Mouse (Mus musculus): ENCODE data around the gene Vmn2r21. TPM values are rescaled to one million over a fixed set of nuclear protein-coding genes. Genes with fewer than 3 reads are reported as not detected.
"Not testable (repeated sequence)": the region's sequence is repeated elsewhere in the genome, so short reads cannot be mapped to it uniquely, and the experiment has no call there.

Gene Vmn2r21
- not detected for total RNA-seq (2021)
- not detected in 2 replicates for polyA plus RNA-seq (2012; rRNA removed)
- long read RNA-seq = 0 reads

GRCm38 (mm10) chr6:123533306-123533705, at the start of gene Vmn2r21:
Vmn2r21 (minus strand) TSS chr6:123533406.
- H3K79me2 ChIP-seq (replicated peaks; ENCODE audit: control insufficient read depth, insufficient read depth, low read length); H3K27me3 ChIP-seq (ENCODE audit: control insufficient read depth, insufficient read depth, low read length); H3K36me3 ChIP-seq (ENCODE audit: control insufficient read depth, insufficient read depth, low read length); H3K27ac ChIP-seq; intact Hi-C loops (cut with DNase I); H3K4me3 ChIP-seq; H3K4me1 ChIP-seq (ENCODE audit: control insufficient read depth, insufficient read depth, low read length); DNase-seq; H3K9ac ChIP-seq (ENCODE audit: low read depth, low read length): not testable (repeated sequence)
- no CpG with 5 or more reads among the region's 4 CpGs for WGBS

GRCm38 (mm10) chr6:123574698-123575097, 41.5 kb upstream of the Vmn2r21 start:
- H3K36me3 ChIP-seq (ENCODE audit: control insufficient read depth, insufficient read depth, low read length); H3K4me1 ChIP-seq (ENCODE audit: control insufficient read depth, insufficient read depth, low read length); DNase-seq; H3K27ac ChIP-seq; H3K4me3 ChIP-seq; H3K27me3 ChIP-seq (ENCODE audit: control insufficient read depth, insufficient read depth, low read length); H3K9ac ChIP-seq (ENCODE audit: low read depth, low read length); intact Hi-C loops (cut with DNase I); H3K79me2 ChIP-seq (replicated peaks; ENCODE audit: control insufficient read depth, insufficient read depth, low read length): not testable (repeated sequence)
- WGBS = no CpG with 5 or more reads among the region's 2 CpGs

- H3K9ac ChIP-seq (ENCODE audit: low read depth, low read length); intact Hi-C loops (cut with DNase I); H3K79me2 ChIP-seq (replicated peaks; ENCODE audit: control insufficient read depth, insufficient read depth, low read length); H3K36me3 ChIP-seq (ENCODE audit: control insufficient read depth, insufficient read depth, low read length); DNase-seq; H3K4me3 ChIP-seq; H3K27ac ChIP-seq; H3K4me1 ChIP-seq (ENCODE audit: control insufficient read depth, insufficient read depth, low read length); H3K27me3 ChIP-seq (ENCODE audit: control insufficient read depth, insufficient read depth, low read length): not testable (repeated sequence)
- WGBS = no CpG with 5 or more reads among the region's 1 CpGs
Observed at GRCm38 (mm10) chr6:123539755-123540154, 6.5 kb upstream of the Vmn2r21 start.

GRCm38 (mm10) chr6:123522263-123523011, 10.8 kb downstream of the Vmn2r21 start:
- DNase-seq; H3K79me2 ChIP-seq (replicated peaks; ENCODE audit: control insufficient read depth, insufficient read depth, low read length); intact Hi-C loops (cut with DNase I); H3K36me3 ChIP-seq (ENCODE audit: control insufficient read depth, insufficient read depth, low read length); H3K4me1 ChIP-seq (ENCODE audit: control insufficient read depth, insufficient read depth, low read length); H3K27ac ChIP-seq; H3K9ac ChIP-seq (ENCODE audit: low read depth, low read length); H3K27me3 ChIP-seq (ENCODE audit: control insufficient read depth, insufficient read depth, low read length); H3K4me3 ChIP-seq: not testable (repeated sequence)
- WGBS = no CpG with 5 or more reads among the region's 8 CpGs

GRCm38 (mm10) chr6:123473045-123473444, 60.2 kb downstream of the Vmn2r21 start:
- H3K9ac ChIP-seq (ENCODE audit: low read depth, low read length); H3K79me2 ChIP-seq (replicated peaks; ENCODE audit: control insufficient read depth, insufficient read depth, low read length); intact Hi-C loops (cut with DNase I); H3K4me1 ChIP-seq (ENCODE audit: control insufficient read depth, insufficient read depth, low read length); H3K4me3 ChIP-seq; DNase-seq; H3K27me3 ChIP-seq (ENCODE audit: control insufficient read depth, insufficient read depth, low read length); H3K27ac ChIP-seq; H3K36me3 ChIP-seq (ENCODE audit: control insufficient read depth, insufficient read depth, low read length): not testable (repeated sequence)
- WGBS = no CpG with 5 or more reads among the region's 5 CpGs

- H3K79me2 ChIP-seq (replicated peaks; ENCODE audit: control insufficient read depth, insufficient read depth, low read length); DNase-seq; H3K4me3 ChIP-seq; H3K27ac ChIP-seq; H3K27me3 ChIP-seq (ENCODE audit: control insufficient read depth, insufficient read depth, low read length); H3K9ac ChIP-seq (ENCODE audit: low read depth, low read length); intact Hi-C loops (cut with DNase I); H3K4me1 ChIP-seq (ENCODE audit: control insufficient read depth, insufficient read depth, low read length); H3K36me3 ChIP-seq (ENCODE audit: control insufficient read depth, insufficient read depth, low read length): not testable (repeated sequence)
- no CpG with 5 or more reads among the region's 2 CpGs for WGBS
Observed at GRCm38 (mm10) chr6:123472458-123472987, 60.7 kb downstream of the Vmn2r21 start.

- H3K27me3 ChIP-seq (ENCODE audit: control insufficient read depth, insufficient read depth, low read length); H3K9ac ChIP-seq (ENCODE audit: low read depth, low read length): not testable (repeated sequence)
- WGBS = no CpG with 5 or more reads among the region's 1 CpGs
Observed at GRCm38 (mm10) chr6:123468651-123469050, 64.6 kb downstream of the Vmn2r21 start.

More at GRCm38 (mm10) chr6:123468651-123469050, 64.6 kb downstream of the Vmn2r21 start:
- intact Hi-C loops (cut with DNase I); H3K4me3 ChIP-seq; H3K4me1 ChIP-seq (ENCODE audit: control insufficient read depth, insufficient read depth, low read length); DNase-seq; H3K27ac ChIP-seq; H3K36me3 ChIP-seq (ENCODE audit: control insufficient read depth, insufficient read depth, low read length); H3K79me2 ChIP-seq (replicated peaks; ENCODE audit: control insufficient read depth, insufficient read depth, low read length): not testable (repeated sequence)

Other genes starting within 250 kb of the Vmn2r21 start
- gene Clec4e, start 243.5 kb downstream of the Vmn2r21 start, total RNA-seq (2021) = under 1 TPM; 0.13 to 0.75 TPM
- gene Clec4e, start 243.5 kb downstream of the Vmn2r21 start, polyA plus RNA-seq (2012; rRNA removed) = 0.08 and 0.09 TPM in 2 replicates
- gene Vmn2r19, start 225.1 kb downstream of the Vmn2r21 start, total RNA-seq (2021) = not detected
- gene Vmn2r19, start 225.1 kb downstream of the Vmn2r21 start, polyA plus RNA-seq (2012; rRNA removed) = not detected in 2 replicates
- gene Vmn2r20, start 115.3 kb downstream of the Vmn2r21 start, total RNA-seq (2021) = not detected
- gene Vmn2r20, start 115.3 kb downstream of the Vmn2r21 start, polyA plus RNA-seq (2012; rRNA removed) = not detected in 2 replicates
- gene Vmn2r22, start 117.3 kb upstream of the Vmn2r21 start, total RNA-seq (2021) = not detected
- not detected in 2 replicates for gene Vmn2r22, start 117.3 kb upstream of the Vmn2r21 start, polyA plus RNA-seq (2012; rRNA removed)
- gene Vmn2r23, start 169.3 kb upstream of the Vmn2r21 start, total RNA-seq (2021) = not detected
- gene Vmn2r23, start 169.3 kb upstream of the Vmn2r21 start, polyA plus RNA-seq (2012; rRNA removed) = not detected in 2 replicates
- not detected for gene Vmn2r24, start 245.5 kb upstream of the Vmn2r21 start, total RNA-seq (2021)
- gene Vmn2r24, start 245.5 kb upstream of the Vmn2r21 start, polyA plus RNA-seq (2012; rRNA removed) = not detected in 2 replicates

Data from heart, adult 2 months (tissue).